Mouse (Mus musculus) 416B (cell line): Measurements from ENCODE around the gene Neurl3.
A peak's percentile ranks its signal among the peaks of the same experiment; 100 is the strongest.

Experiments
- DNase-seq: peaks from one replicate; pipeline ENCODE4 v3.0.0; 2011; ENCODE audit warnings: low read depth

Neurl3 gene

GRCm38 (mm10) chr1:36257276-36257675, 17.2 kb downstream of the Neurl3 start:
- DNase-seq = peak; percentile 58

GRCm38 (mm10) chr1:36255871-36256640, 18.4 kb downstream of the Neurl3 start:
- no peak for DNase-seq

- DNase-seq = no peak
Measured at GRCm38 (mm10) chr1:36254635-36255360, 19.7 kb downstream of the Neurl3 start.

GRCm38 (mm10) chr1:36252791-36253190, 21.7 kb downstream of the Neurl3 start:
- DNase-seq = peak; percentile 91

- DNase-seq = no peak
Measured at GRCm38 (mm10) chr1:36251426-36251825, 23.1 kb downstream of the Neurl3 start.

GRCm38 (mm10) chr1:36246688-36247087, 27.8 kb downstream of the Neurl3 start:
- DNase-seq = no peak

- no peak for DNase-seq
Measured at GRCm38 (mm10) chr1:36244828-36245215, 29.7 kb downstream of the Neurl3 start.

- DNase-seq = peak; percentile 95
Measured at GRCm38 (mm10) chr1:36244058-36244827, 30.2 kb downstream of the Neurl3 start, which contains the start of gene Uggt1. Gene Uggt1, minus strand, starts transcription at chr1:36244720.

GRCm38 (mm10) chr1:36243447-36244057, 30.9 kb downstream of the Neurl3 start:
- no peak for DNase-seq

- no peak for DNase-seq
Measured at GRCm38 (mm10) chr1:36241903-36242429, 32.5 kb downstream of the Neurl3 start.

GRCm38 (mm10) chr1:36240176-36240575, 34.3 kb downstream of the Neurl3 start:
- no peak for DNase-seq

- DNase-seq = no peak
Measured at GRCm38 (mm10) chr1:36239396-36239795, 35.1 kb downstream of the Neurl3 start.

GRCm38 (mm10) chr1:36235855-36236254, 38.6 kb downstream of the Neurl3 start:
- peak; percentile 68 for DNase-seq

GRCm38 (mm10) chr1:36235057-36235639, 39.3 kb downstream of the Neurl3 start:
- peak; percentile 73 for DNase-seq

GRCm38 (mm10) chr1:36233218-36233617, 41.3 kb downstream of the Neurl3 start:
- peak; percentile 70 for DNase-seq

- DNase-seq = peak; percentile 30
Measured at GRCm38 (mm10) chr1:36230919-36231705, 43.4 kb downstream of the Neurl3 start.

- DNase-seq = no peak
Measured at GRCm38 (mm10) chr1:36228461-36228860, 46.0 kb downstream of the Neurl3 start.

- peak; percentile 61 for DNase-seq
Measured at GRCm38 (mm10) chr1:36224648-36225047, 49.8 kb downstream of the Neurl3 start.
